Mouse (Mus musculus) heart, postnatal 10 days (tissue): ENCODE measurements around the gene Slc6a8. TPM values are rescaled to one million over a fixed set of nuclear protein-coding genes. Genes with fewer than 3 reads are reported as not detected.
A peak's percentile ranks its signal among the peaks of the same experiment; 100 is the strongest.

Experiments used
- DNase-seq, 2 experiments: peaks; one replicate each; pipeline ENCODE4 v3.0.0; 2021
- intact Hi-C: fragments of 180-260 bp; cut with DNase I; formaldehyde crosslinking; loops from one replicate; pipeline ENCODE4 v1.15.1; 2025
- total RNA-seq, 2 experiments: library from RNA; stranded (reverse); gene quantifications; 2 replicates each; pipeline ENCODE4 v1.2.3; 2021

Slc6a8 gene
- total RNA-seq = 100 to 1,000 TPM; 112 to 126 TPM

DNA sequence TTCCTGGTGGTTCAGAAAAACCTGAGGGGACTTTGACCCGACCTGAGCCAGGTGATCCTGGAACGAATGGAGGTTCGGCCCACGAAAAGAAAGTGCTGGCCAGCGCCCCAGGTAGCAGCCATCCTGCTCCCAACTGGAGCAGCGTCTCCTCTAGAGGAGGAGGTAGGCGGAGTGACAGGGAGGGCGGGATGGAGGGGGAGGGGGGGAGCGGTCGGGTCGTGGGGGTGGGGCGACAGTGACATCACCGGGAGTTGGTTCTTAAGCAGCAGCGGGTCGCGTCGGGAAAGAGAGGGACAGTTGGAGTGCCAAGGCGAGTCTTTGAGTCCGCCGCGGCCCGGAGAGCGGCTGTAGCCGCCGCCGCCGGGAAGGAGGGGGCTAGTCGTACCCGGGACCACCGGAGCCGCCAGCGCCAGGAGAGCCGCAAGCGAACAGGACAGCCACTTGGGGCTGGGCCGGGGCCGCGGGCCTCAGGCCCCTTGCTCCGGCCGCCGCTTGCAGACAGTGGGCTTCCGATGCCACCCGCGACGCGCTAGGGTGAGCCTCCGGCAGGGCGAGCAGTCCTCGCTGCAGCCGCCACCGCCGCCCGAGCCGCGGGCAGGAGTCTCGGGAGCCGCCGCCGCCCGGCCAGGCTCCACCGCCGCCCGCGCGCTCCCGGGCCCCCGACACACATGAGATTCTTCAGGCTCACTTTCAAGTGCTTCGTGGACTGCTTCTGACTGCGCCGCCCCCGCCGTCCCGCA, at the start of gene Slc6a8:
Gene Slc6a8 (plus strand): TSS at position 272 of the 740 bp plus-strand sequence.
- intact Hi-C loops = loop anchor here (1.0 to 5.0 kb wide), 4 partner anchors 18 to 621 kb away; partner anchors contain the start of gene L1cam

GRCm38 (mm10) chrX:73626981-73627380, 46.0 kb upstream of the Slc6a8 start:
- intact Hi-C loops = no loop called here
- DNase-seq = no peak

More for the DNA sequence above, at the start of gene Slc6a8:
- DNase-seq = peak; percentile 77 to 81

GRCm38 (mm10) chrX:73635425-73635824, 37.5 kb upstream of the Slc6a8 start:
- intact Hi-C loops = no loop called here
- no peak for DNase-seq

DNA sequence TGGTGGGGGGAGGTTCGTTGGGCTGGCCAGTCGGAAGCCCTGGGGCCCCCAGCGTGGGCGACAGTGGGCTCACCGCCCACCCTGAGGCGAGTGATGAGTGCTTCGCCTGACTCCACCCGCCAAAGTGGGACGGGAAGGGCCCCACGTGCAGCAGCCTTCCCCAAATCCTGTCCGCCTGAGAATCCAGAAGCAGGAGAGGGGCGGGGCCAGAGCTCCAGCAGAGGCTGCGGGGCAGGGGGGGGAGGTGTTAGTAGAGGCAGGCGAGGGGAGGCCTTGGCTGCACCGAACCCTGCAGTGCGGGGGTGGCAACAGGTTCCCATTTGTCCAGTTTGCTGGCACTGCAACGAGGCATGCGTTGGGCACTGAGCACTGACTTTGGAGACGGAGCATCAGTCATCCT, 35.5 kb upstream of the Slc6a8 start:
- DNase-seq = no peak
- intact Hi-C loops = no loop called here

GRCm38 (mm10) chrX:73639255-73639675, 33.7 kb upstream of the Slc6a8 start, which contains the start of gene Dusp9:
Gene Dusp9, plus strand, starts transcription at chrX:73639419.
- DNase-seq = peak; percentile 27 to 35
- intact Hi-C loops = no loop called here

DNA sequence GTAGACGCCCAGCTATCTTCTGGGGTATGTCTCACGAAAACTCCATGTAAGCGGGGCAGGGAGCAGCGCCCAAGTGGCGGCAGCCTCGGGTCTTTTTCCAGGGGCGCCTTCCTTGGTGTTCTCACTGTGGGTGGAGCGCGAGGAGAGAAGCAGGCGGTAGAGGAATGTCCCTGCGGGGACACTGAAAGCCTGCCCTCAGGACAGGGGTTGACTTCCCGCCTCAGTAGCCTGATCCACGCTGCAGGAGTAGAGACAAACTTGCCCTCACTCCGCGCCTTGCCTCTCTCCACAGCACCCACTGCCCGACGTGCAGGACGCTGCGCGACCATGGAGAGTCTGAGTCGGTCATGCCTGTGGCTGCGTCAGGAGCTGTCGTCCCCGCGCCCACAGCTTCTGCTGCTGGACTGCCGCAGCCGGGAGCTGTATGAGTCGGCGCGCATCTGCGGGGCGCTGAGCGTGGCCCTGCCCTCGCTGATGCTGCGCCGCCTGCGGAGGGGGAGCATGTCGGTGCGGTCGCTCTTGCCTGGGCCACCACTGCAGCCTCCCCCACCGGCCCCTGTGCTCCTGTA, 33.0 kb upstream of the Slc6a8 start:
- DNase-seq = no peak
- intact Hi-C loops = no loop called here

GRCm38 (mm10) chrX:73645121-73645520, 27.8 kb upstream of the Slc6a8 start:
- no peak for DNase-seq
- intact Hi-C loops = no loop called here

- no peak for DNase-seq
- intact Hi-C loops = no loop called here
Observed at GRCm38 (mm10) chrX:73650869-73651268, 22.1 kb upstream of the Slc6a8 start.

DNA sequence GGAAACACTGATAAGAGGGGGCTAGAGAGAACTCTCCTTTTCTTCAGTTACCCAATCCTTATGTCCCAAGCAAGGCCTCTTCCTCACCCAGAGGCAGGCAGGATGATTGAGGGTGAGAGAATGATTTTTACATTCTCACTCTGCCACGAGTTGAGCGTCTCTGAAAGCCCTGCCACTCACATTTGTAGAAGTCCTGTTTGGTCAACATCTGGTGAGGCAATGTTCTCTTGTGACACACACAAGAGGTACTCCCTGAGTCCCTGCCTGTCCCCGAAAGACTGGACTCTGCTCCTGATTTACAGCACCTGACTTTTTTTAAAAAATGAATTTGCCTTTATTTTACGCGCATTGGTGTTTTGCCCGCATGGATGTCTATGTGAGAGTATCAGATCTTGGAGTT, 19.6 kb upstream of the Slc6a8 start:
- no peak for DNase-seq
- intact Hi-C loops = no loop called here

DNA sequence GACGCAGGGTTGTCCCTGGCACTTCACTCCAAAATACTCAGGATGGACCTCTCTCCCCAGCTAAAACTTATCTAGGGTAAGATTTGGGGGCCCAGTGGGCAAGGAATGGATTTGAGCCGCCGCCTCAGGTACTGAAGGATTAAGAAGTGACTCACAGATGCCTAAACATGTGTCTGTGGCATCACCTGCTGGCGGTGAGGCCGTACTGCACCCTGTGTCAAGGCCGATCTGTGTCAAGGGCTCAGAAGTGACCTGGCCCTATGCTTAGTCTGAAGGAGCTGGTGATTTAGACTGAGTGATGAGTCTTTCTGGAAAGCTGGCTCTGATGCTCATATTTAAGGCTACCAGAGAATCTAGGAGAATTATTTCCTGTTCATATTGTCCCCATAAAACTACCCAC, 18.8 kb upstream of the Slc6a8 start:
- intact Hi-C loops = loop anchor here (1.0 to 2.0 kb wide), 3 partner anchors 61 to 645 kb away; no protein-coding TSS in a partner anchor
- peak; percentile 56 to 82 for DNase-seq

DNA sequence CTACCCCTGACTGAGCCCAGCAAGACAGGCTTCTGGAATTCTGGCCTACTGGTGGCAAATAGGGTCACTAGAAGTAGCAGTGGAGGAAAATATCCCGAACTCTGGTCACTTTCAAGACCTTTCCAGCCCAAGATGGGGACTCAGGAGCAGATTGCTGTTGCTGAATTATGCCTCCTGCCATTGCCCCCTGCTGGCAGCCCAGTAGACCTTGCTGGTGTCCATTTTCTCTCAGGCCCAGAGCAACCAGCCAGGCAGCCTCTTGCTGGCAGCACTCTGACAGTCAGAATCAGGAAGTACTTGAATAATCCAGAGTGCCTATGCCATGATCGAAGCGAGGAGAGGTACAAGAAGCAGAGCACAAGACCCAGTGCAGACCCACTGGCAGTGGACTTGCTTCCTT, 17.4 kb upstream of the Slc6a8 start:
- peak in 1 of 2 experiments; percentile 31 for DNase-seq
- intact Hi-C loops = loop anchor here (2.0 to 5.0 kb wide), 2 partner anchors 603 to 647 kb away; no protein-coding TSS in a partner anchor

DNA sequence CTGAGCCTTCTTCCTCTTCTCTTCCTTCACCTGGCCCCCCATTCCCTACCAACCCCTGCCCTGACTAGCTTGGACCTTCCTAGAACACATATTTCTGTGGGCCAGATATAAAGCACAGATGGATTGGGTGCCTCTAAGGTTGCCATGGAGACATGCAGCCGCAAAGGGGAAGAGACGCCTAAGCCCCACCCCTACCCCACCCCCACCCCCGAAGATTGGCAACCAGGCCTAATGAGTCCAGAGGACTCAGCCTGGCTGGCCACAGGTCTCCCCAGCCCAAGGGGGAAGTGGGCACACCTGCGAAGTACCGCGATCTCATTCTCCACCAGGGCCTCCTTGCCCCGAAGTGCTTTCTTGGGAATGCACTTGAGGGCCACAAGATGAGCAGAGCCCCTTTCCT, 14.6 kb upstream of the Slc6a8 start:
- DNase-seq = no peak
- intact Hi-C loops = loop anchor here (5.0 kb wide), 1 partner anchor 606 kb away; no protein-coding TSS in a partner anchor

- DNase-seq = no peak
- intact Hi-C loops = loop anchor here (5.0 kb wide), 1 partner anchor 607 kb away; no protein-coding TSS in a partner anchor
Observed at GRCm38 (mm10) chrX:73658936-73659574, 13.9 kb upstream of the Slc6a8 start.

GRCm38 (mm10) chrX:73659575-73660283, 13.2 kb upstream of the Slc6a8 start, which contains the start of gene Pnck:
Gene Pnck, minus strand, starts transcription at chrX:73660117.
- intact Hi-C loops = loop anchor here (5.0 kb wide), 1 partner anchor 607 kb away; no protein-coding TSS in a partner anchor
- no peak for DNase-seq

DNA sequence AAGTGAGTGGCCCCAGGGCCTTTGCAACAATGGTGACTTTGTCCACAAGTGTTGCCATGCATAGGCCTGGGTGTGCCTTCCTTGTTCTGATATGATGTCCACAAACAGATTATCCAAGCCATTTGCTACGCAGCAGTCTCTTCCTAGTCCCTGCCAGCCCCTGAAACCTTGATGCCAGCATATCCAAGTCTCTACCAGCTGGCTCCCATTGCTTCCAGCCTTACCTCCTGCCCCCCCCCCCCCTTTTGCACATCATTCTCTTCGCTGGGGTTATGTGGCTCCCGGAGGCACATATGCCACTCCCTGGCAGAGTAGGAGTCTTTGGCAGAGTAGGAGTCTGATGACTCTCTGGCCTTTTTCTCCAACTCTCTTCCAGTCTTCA, 12.7 kb upstream of the Slc6a8 start:
- no peak for DNase-seq
- intact Hi-C loops = no loop called here

DNA sequence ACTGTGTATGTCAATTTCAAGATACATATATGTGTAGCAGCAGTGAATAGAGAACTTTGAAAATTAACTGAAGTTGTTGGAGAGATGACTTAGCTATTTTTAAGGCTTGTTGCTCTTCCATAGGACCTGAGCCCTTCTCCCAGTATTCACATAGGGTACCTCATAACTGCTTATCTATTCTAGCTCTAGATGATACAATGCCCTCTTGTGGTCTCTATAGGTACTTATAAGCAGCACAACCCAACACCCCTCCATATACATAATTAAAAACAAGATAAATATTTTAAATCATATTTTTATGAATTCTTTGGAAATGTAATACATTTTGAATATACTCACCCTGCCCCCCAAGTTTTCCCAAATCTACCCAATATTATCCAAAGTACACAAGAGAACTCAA, 9.8 kb upstream of the Slc6a8 start:
- intact Hi-C loops = no loop called here
- DNase-seq = no peak

DNA sequence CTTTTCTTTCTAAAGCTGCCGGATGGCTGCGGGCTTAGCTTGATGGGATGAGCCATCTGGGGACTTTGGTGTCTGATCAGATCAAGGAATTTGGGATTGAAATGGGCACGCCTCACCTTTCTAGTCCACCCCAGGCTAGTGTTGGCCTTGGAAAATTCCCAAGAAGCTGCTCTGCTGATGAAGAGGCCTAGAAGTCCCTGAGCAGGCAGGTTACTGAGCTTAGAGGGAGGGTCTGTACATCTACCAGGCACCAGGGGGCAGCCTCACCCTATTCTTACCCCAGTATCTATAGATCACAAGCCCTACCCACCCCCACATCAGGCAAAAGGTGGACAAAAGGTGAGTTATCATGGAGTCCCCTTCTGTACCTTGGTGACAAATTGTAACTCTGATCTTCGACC, 919 bp upstream of the Slc6a8 start:
- peak; percentile 54 to 57 for DNase-seq
- intact Hi-C loops = loop anchor here (5.0 kb wide), 3 partner anchors 225 to 620 kb away; partner anchors contain the start of gene L1cam

DNA sequence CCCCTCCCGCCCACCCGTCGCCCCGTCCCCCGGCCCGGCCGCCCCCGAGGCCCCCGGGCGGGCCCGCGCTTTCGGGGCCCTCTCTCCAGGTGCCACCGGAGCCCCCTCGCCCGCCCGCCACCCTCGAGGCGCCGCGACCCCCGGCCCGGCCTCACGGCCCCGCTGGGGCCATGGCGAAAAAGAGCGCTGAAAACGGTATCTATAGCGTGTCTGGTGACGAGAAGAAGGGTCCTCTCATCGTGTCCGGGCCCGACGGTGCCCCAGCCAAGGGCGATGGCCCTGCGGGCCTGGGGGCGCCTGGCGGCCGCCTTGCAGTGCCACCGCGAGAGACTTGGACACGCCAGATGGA, 643 bp downstream of the Slc6a8 start:
- intact Hi-C loops = loop anchor here (1.0 to 5.0 kb wide), 4 partner anchors 18 to 621 kb away; partner anchors contain the start of gene L1cam
- no peak for DNase-seq

- intact Hi-C loops = loop anchor here (1.0 to 5.0 kb wide), 4 partner anchors 17 to 622 kb away; partner anchors contain the start of gene L1cam
- DNase-seq = peak; percentile 40 to 42
Observed at GRCm38 (mm10) chrX:73673968-73674661, 1.2 kb downstream of the Slc6a8 start.

GRCm38 (mm10) chrX:73675231-73675630, 2.3 kb downstream of the Slc6a8 start:
- intact Hi-C loops = no loop called here
- DNase-seq = no peak
